Mouse (Mus musculus) heart, adult 2 months (tissue): ENCODE results near the gene Nvl.

Source experiments
- CTCF ChIP-seq: fragments of 200-600 bp; IDR thresholded peaks from 2 replicates; pipeline ENCODE4 v1.8.1; 2022; ENCODE audit warnings: antibody characterized with exemption, mild to moderate bottlenecking, moderate library complexity
- EP300 ChIP-seq: fragments of 200-500 bp; IDR thresholded peaks from 2 replicates; pipeline ENCODE4 v1.6.1; 2011; ENCODE audit warnings: low read depth, low read length, control low read depth; ENCODE audit not compliant: insufficient read depth
- POLR2A ChIP-seq: fragments of 200-500 bp; IDR thresholded peaks from 2 replicates; pipeline ENCODE4 v1.6.1; 2011; ENCODE audit warnings: mild to moderate bottlenecking, low read depth, low read length, control low read depth; ENCODE audit not compliant: insufficient read depth

DNA sequence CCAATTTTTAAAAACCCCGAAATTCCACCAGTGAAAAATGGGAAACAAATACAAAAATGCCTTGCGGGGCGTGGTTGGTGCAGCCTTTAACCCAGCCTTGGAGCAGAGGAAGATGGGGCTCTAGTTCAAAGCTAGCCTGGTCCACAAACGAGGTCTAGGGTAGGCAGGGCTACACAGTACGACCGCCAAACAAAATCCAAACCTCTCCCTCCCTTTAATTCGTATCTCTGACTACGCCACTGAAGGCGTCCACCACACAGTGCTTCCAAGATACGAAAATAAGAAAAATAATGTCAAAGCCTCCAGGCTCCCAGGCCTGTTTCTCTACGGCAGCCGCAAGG lies 425 bp downstream of the Nvl start:
- TF ChIP-seq CTCF, result no peak
- no peak for TF ChIP-seq EP300
- TF ChIP-seq POLR2A, result no peak
